Mouse (Mus musculus) spleen, postnatal 36 days (tissue): ENCODE data around the gene Sema6b.
A peak's percentile ranks its signal among the peaks of the same experiment; 100 is the strongest.

Source experiments
- DNase-seq, 2 experiments: peaks; one replicate each; pipeline ENCODE4 v3.0.0; 2022; ENCODE audit warnings: low spot score in 2 of 2, mixed read lengths in 1 of 2

The Sema6b gene

GRCm38 (mm10) chr17:56092312-56092711, 47.8 kb downstream of the Sema6b start:
- no peak for DNase-seq

GRCm38 (mm10) chr17:56080781-56081585, 59.2 kb downstream of the Sema6b start:
- no peak for DNase-seq

DNA sequence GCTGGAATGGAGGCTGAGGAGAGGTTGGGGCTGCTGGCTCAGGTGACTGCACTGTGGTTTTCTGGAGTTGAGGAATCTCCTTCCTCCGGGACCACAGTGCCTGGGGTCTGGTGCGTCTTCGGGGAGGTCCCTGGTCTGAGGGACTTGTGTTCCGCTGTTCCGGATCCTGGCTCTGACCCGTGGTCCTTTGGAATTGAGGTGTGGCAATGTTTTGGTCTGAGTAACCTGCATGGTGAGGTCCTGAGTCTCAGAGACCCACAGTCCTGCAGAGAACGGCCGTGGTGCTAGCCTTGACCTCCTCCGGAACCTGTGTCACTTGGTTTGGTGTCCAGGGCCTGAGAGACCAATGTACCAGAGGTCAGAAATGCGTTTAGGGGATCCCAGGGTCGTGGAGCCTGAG, 60.2 kb downstream of the Sema6b start:
- DNase-seq = peak in 1 of 2 experiments; percentile 29

- DNase-seq = peak; percentile 100
Observed at GRCm38 (mm10) chr17:56078880-56079795, 61.0 kb downstream of the Sema6b start, which contains the start of gene Hdgfl2. Gene Hdgfl2 (plus strand): TSS chr17:56079634.

GRCm38 (mm10) chr17:56078361-56078760, 61.8 kb downstream of the Sema6b start:
- DNase-seq = peak in 1 of 2 experiments; percentile 25

GRCm38 (mm10) chr17:56077523-56077922, 62.6 kb downstream of the Sema6b start:
- no peak for DNase-seq

- peak; percentile 97 for DNase-seq
Observed at GRCm38 (mm10) chr17:56074827-56075208, 65.3 kb downstream of the Sema6b start, which contains the start of gene Ubxn6. Gene Ubxn6 (minus strand): TSS chr17:56075028.

DNA sequence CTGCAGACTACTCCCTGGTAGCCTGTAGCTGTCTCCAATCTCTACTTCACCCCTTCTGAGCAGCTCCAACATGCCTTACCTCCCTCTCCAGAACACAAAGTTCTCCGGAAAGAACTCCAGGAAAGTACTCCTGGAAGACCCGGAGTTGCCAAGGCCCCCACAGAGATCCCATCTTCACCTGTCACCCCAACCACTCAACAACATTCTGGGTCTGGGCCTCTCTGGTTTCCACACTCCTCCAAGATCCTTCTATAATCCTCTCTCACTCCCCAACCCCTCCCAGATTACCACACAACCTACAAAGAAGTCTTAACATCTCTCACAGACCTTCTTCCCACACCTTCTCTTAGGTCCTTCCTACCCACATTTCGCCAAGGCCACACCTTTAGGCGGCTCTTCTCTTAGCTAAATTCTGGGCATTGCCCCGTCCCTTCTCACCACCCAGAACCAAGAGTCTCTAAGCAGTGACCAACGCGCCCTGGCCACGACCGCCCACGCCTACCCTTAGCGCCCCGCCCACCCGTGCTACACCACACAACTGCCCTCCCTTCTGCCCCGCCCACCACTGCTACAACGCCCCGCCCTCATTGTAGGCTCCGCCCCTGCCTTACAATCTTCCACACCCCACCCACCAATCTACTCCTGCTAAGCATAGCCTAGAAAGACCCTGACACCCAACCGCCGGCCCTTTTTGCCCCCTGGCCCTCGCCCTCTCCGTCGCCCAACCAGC, 65.9 kb downstream of the Sema6b start:
- DNase-seq = peak; percentile 74 to 83
